Mouse (Mus musculus) kidney, postnatal 14 days (tissue): ENCODE measurements at regions not wholly inside any gene's neighbourhood (a gene's known extent, or its start where the extent isn't known, plus 50 kb on each side); places are given as distances from the start of the nearest gene placed in this dataset.
A peak's percentile ranks its signal among the peaks of the same experiment; 100 is the strongest.

Experiments
- DNase-seq: peaks from one replicate; pipeline ENCODE4 v3.0.0; 2022; ENCODE audit warnings: mixed read lengths

- DNase-seq, result no peak
These were observed 100.8 kb downstream of the Tm2d1 start for GRCm38 (mm10) chr4:98282275-98282674.

- DNase-seq, result peak; percentile 7
These were observed 124.8 kb downstream of the Tm2d1 start for GRCm38 (mm10) chr4:98258336-98258735.

GRCm38 (mm10) chr4:98257711-98258110, 125.4 kb downstream of the Tm2d1 start:
- no peak for DNase-seq

- peak; percentile 12 for DNase-seq
These were observed 128.0 kb downstream of the Tm2d1 start for GRCm38 (mm10) chr4:98254856-98255853.

- peak; percentile 40 for DNase-seq
These were observed 138.9 kb downstream of the Tm2d1 start for GRCm38 (mm10) chr4:98243941-98244929.

GRCm38 (mm10) chr4:98243502-98243901, 139.6 kb downstream of the Tm2d1 start:
- peak; percentile 59 for DNase-seq

GRCm38 (mm10) chr4:98241921-98242320, 141.2 kb downstream of the Tm2d1 start:
- DNase-seq, result no peak

- DNase-seq, result no peak
These were observed 142.8 kb downstream of the Tm2d1 start for GRCm38 (mm10) chr4:98240289-98240688.

- DNase-seq, result no peak
These were observed 145.0 kb downstream of the Tm2d1 start for GRCm38 (mm10) chr4:98238075-98238474.

- no peak for DNase-seq
These were observed 145.6 kb downstream of the Tm2d1 start for GRCm38 (mm10) chr4:98237475-98237874.

GRCm38 (mm10) chr4:98236006-98236783, 146.9 kb downstream of the Tm2d1 start:
- DNase-seq, result no peak

GRCm38 (mm10) chr4:98228193-98228592, 154.9 kb downstream of the Tm2d1 start:
- DNase-seq, result no peak

- DNase-seq, result no peak
These were observed 158.7 kb downstream of the Tm2d1 start for GRCm38 (mm10) chr4:98224366-98224765.

- no peak for DNase-seq
These were observed 159.7 kb downstream of the Tm2d1 start for GRCm38 (mm10) chr4:98223429-98223828.

GRCm38 (mm10) chr4:98221566-98221965, 161.5 kb downstream of the Tm2d1 start:
- DNase-seq, result peak; percentile 34

GRCm38 (mm10) chr4:98215218-98215617, 167.9 kb downstream of the Tm2d1 start:
- DNase-seq, result no peak

- no peak for DNase-seq
These were observed 175.7 kb downstream of the Tm2d1 start for GRCm38 (mm10) chr4:98207446-98207845.

GRCm38 (mm10) chr4:98206245-98206970, 176.7 kb downstream of the Tm2d1 start:
- DNase-seq, result no peak

GRCm38 (mm10) chr4:98203129-98203528, 180.0 kb downstream of the Tm2d1 start:
- DNase-seq, result no peak

- no peak for DNase-seq
These were observed 180.9 kb downstream of the Tm2d1 start for GRCm38 (mm10) chr4:98202232-98202631.

GRCm38 (mm10) chr4:98201102-98201501, 182.0 kb downstream of the Tm2d1 start:
- no peak for DNase-seq

- DNase-seq, result no peak
These were observed 182.4 kb downstream of the Tm2d1 start for GRCm38 (mm10) chr4:98200701-98201100.
